Mouse (Mus musculus) hindbrain, embryonic 10.5 days (tissue): ENCODE data around the gene Atf7ip2. TPM values are rescaled to one million over a fixed set of nuclear protein-coding genes. Genes with fewer than 3 reads are reported as not detected.

Source experiments
- polyA plus RNA-seq: library from polyadenylated mRNA; unstranded; fragments of >200 nt; fragmentation: Nextera tagmentation; extraction: Ambion mirVana; gene quantifications from 2 replicates; pipeline ENCODE4 v1.2.1, GENCODE M21; 2016

Atf7ip2 gene
- polyA plus RNA-seq, 1 experiment from 2014 or later: 0.95 TPM

Other genes with a start within 250 kb of the Atf7ip2 start
- gene Grin2a, start 197.2 kb upstream of the Atf7ip2 start, polyA plus RNA-seq: 1.9 and 3.3 TPM in 2 replicates
- gene Rpl39l, start 22.5 kb upstream of the Atf7ip2 start, polyA plus RNA-seq: 0.20 and 0.55 TPM in 2 replicates
- 3.2 and 3.6 TPM in 2 replicates for gene Emp2, start 121.3 kb downstream of the Atf7ip2 start, polyA plus RNA-seq
- gene Tekt5, start 202.8 kb downstream of the Atf7ip2 start, polyA plus RNA-seq: 0.11 and 0.16 TPM in 2 replicates
- 73.5 and 77.1 TPM in 2 replicates for gene Nubp1, start 219.2 kb downstream of the Atf7ip2 start, polyA plus RNA-seq